Comparison of ENCODE assay signal across 28 mouse cellular contexts in the genomic region with DNA sequence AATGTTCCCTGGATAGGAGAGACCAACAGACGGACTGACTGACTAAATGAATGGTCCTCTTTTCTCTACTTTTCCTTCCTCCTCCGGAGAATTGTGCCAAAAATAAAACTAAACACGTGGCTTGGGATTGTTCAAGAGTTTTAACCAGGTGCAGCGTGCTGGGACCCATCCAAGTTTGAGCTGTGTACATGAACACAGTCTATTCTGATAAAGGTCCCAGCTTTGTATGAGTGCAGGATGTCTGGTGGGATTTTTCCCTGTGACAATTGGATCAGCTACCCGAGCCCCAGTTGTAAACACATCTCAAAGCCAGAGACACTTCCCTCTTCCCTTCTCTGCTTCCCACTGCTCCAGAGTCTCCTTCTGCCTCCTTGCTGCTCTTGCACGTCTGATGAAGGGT. TPM values are rescaled to one million over a fixed set of nuclear protein-coding genes. Genes with fewer than 3 reads are reported as not detected.
DNase-seq lines count a peak whose midpoint lies in the region; ATAC-seq lines count a peak whose summit lies in the region.
"Had no signal": no experiment of that assay in that cellular context is flagged by ENCODE, and none has a peak within 500 bp of the region (broad histone marks: within the 10 kb centered on the region; RNA-seq: fewer than 3 reads in every experiment).

No protein-coding gene starts in this region.

- H3K4me2 ChIP-seq in embryonic facial prominence, embryonic 14.5 days (ENCODE audit: low read depth, low read length), result no peak overlapping the region
- no peak overlapping the region for H3K4me2 ChIP-seq in heart, embryonic 11.5 days
- no peak overlapping the region for H3K4me2 ChIP-seq in kidney, embryonic 16.5 days (replicated peaks; ENCODE audit: low read depth, low read length)
- no peak overlapping the region for H3K4me2 ChIP-seq in lung, embryonic 16.5 days (ENCODE audit: low read depth, low read length)
- H3K4me2 ChIP-seq: embryonic facial prominence, embryonic 12.5 days; forebrain, embryonic 12.5 days; heart, embryonic 12.5 days; hindbrain, embryonic 12.5 days; midbrain, embryonic 12.5 days; neural tube, embryonic 15.5 days; stomach, embryonic 15.5 days had no signal

- intact Hi-C loops in heart, postnatal 10 days (cut with DNase I), result loop anchor here (5.0 to 10.0 kb wide), 3 partner anchors 112 to 549 kb away; a partner anchor contains a TSS

- no peak overlapping the region for H3K27ac ChIP-seq in embryonic facial prominence, embryonic 14.5 days (replicated peaks; ENCODE audit: low read depth, low read length)
- H3K27ac ChIP-seq in embryonic facial prominence, embryonic 10.5 days (replicated peaks), result no peak overlapping the region
- no peak overlapping the region for H3K27ac ChIP-seq in heart, embryonic 11.5 days (ENCODE audit: low read depth, low read length)
- peak overlapping the region; percentile 79 for H3K27ac ChIP-seq in kidney, embryonic 16.5 days (ENCODE audit: low read length)
- peak overlapping the region; percentile 39; the same call in 1 of the 2 replicates for H3K27ac ChIP-seq in lung, embryonic 16.5 days (ENCODE audit: low read length)
- H3K27ac ChIP-seq: embryonic facial prominence, embryonic 12.5 days; forebrain, embryonic 12.5 days; hindbrain, embryonic 12.5 days; liver, embryonic 14.5 days; midbrain, embryonic 12.5 days; neural tube, embryonic 15.5 days; stomach, embryonic 15.5 days had no signal

- H3K9ac ChIP-seq in embryonic facial prominence, embryonic 14.5 days (ENCODE audit: low read depth, low read length), result no peak overlapping the region
- H3K9ac ChIP-seq in heart, embryonic 11.5 days (ENCODE audit: low read depth, low read length), result no peak overlapping the region
- H3K9ac ChIP-seq in kidney, embryonic 16.5 days (replicated peaks; ENCODE audit: low read length), result no peak overlapping the region
- no peak overlapping the region for H3K9ac ChIP-seq in lung, embryonic 16.5 days (ENCODE audit: low read length)
- H3K9ac ChIP-seq: embryonic facial prominence, embryonic 12.5 days; forebrain, embryonic 12.5 days; heart, embryonic 12.5 days; hindbrain, embryonic 12.5 days; liver, embryonic 14.5 days; midbrain, embryonic 12.5 days; neural tube, embryonic 15.5 days; stomach, embryonic 15.5 days had no signal

- peaks cover 12% of the 10 kb centered on the region; the same call in 1 of the 2 replicates for H3K27me3 ChIP-seq in embryonic facial prominence, embryonic 14.5 days (replicated peaks; ENCODE audit: control insufficient read depth, insufficient read depth, low read length)
- peaks cover 16% of the 10 kb centered on the region; the same call in 1 of the 2 replicates for H3K27me3 ChIP-seq in embryonic facial prominence, embryonic 10.5 days (replicated peaks; ENCODE audit: low read depth, poor library complexity, severe bottlenecking)
- peaks cover 4% of the 10 kb centered on the region; the same call in 1 of the 2 replicates for H3K27me3 ChIP-seq in heart, embryonic 11.5 days (ENCODE audit: control insufficient read depth, insufficient read depth, low read length)
- H3K27me3 ChIP-seq in kidney, embryonic 16.5 days (ENCODE audit: insufficient read depth, low read length), result no peaks in the 10 kb centered on the region
- no peaks in the 10 kb centered on the region for H3K27me3 ChIP-seq in lung, embryonic 16.5 days (ENCODE audit: control insufficient read depth, insufficient read depth, low read depth, low read length)
- H3K27me3 ChIP-seq: midbrain, embryonic 12.5 days; stomach, embryonic 15.5 days had no signal

- no peaks in the 10 kb centered on the region for H3K4me1 ChIP-seq in embryonic facial prominence, embryonic 14.5 days (ENCODE audit: control insufficient read depth, insufficient read depth, low read length)
- H3K4me1 ChIP-seq in embryonic facial prominence, embryonic 10.5 days, result peaks cover 46% of the 10 kb centered on the region
- H3K4me1 ChIP-seq in heart, embryonic 11.5 days (ENCODE audit: control insufficient read depth, insufficient read depth, low read length), result peaks cover 7% of the 10 kb centered on the region; the same call in 1 of the 2 replicates
- H3K4me1 ChIP-seq in kidney, embryonic 16.5 days (ENCODE audit: insufficient read depth, low read length), result peaks cover 75% of the 10 kb centered on the region
- H3K4me1 ChIP-seq in lung, embryonic 16.5 days (replicated peaks; ENCODE audit: control insufficient read depth, insufficient read depth, low read length), result no peaks in the 10 kb centered on the region; the same call in 1 of the 2 replicates
- H3K4me1 ChIP-seq: midbrain, embryonic 12.5 days; neural tube, embryonic 15.5 days; stomach, embryonic 15.5 days had no signal

- H3K9me3 ChIP-seq in embryonic facial prominence, embryonic 14.5 days (ENCODE audit: control insufficient read depth, low read length), result no peaks in the 10 kb centered on the region
- H3K9me3 ChIP-seq in embryonic facial prominence, embryonic 10.5 days, result no peaks in the 10 kb centered on the region
- no peaks in the 10 kb centered on the region for H3K9me3 ChIP-seq in heart, embryonic 11.5 days (replicated peaks; ENCODE audit: control insufficient read depth, low read length)
- H3K9me3 ChIP-seq in kidney, embryonic 16.5 days (ENCODE audit: low read length), result no peaks in the 10 kb centered on the region
- no peaks in the 10 kb centered on the region for H3K9me3 ChIP-seq in lung, embryonic 16.5 days (ENCODE audit: control insufficient read depth, low read length)
- H3K9me3 ChIP-seq: embryonic facial prominence, embryonic 12.5 days; forebrain, embryonic 12.5 days; heart, embryonic 12.5 days; hindbrain, embryonic 12.5 days; midbrain, embryonic 12.5 days; neural tube, embryonic 15.5 days; stomach, embryonic 15.5 days had no signal

- peak; percentile 22 for DNase-seq in embryonic facial prominence, embryonic 14.5 days (ENCODE audit: low spot score)
- no peak for DNase-seq in embryonic facial prominence, embryonic 10.5 days (ENCODE audit: low spot score)
- DNase-seq in heart, postnatal 10 days, result peak; percentile 27 to 33
- no peak for DNase-seq in kidney, adult 11 months
- no peak for DNase-seq in lung, adult 18-20 months
- DNase-seq: adrenal gland, adult 8-10 months; cerebellum, adult 11-12 months; cerebellum, postnatal 14 days; gastrocnemius, postnatal 25 days; layer of hippocampus, postnatal 36 days; thymus, adult 18-20 months; thymus, postnatal 36 days had no signal

- H3K4me3 ChIP-seq in embryonic facial prominence, embryonic 14.5 days (ENCODE audit: low read depth, low read length), result no peak overlapping the region
- H3K4me3 ChIP-seq in embryonic facial prominence, embryonic 10.5 days, result no peak overlapping the region
- no peak overlapping the region for H3K4me3 ChIP-seq in heart, embryonic 11.5 days (ENCODE audit: low read depth, low read length)
- no peak overlapping the region for H3K4me3 ChIP-seq in kidney, embryonic 16.5 days (ENCODE audit: low read length)
- H3K4me3 ChIP-seq in lung, embryonic 16.5 days (ENCODE audit: low read length), result no peak overlapping the region
- H3K4me3 ChIP-seq: embryonic facial prominence, embryonic 12.5 days; erythroblast, embryonic 14.5 days; forebrain, embryonic 12.5 days; heart, embryonic 12.5 days; hindbrain, embryonic 12.5 days; midbrain, embryonic 12.5 days; neural tube, embryonic 15.5 days; stomach, embryonic 15.5 days had no signal

- 50% methylated on average over 6 of the region's 6 CpGs for WGBS in embryonic facial prominence, embryonic 14.5 days
- WGBS in embryonic facial prominence, embryonic 10.5 days, result 64% methylated on average over 6 of the region's 6 CpGs
- 46% methylated on average over 6 of the region's 6 CpGs for WGBS in heart, embryonic 11.5 days (ENCODE audit: insufficient replicate concordance)
- whole genome bisulfite sequencing in kidney, embryonic 16.5 days, result 33% methylated on average over 6 of the region's 6 CpGs
- WGBS in lung, embryonic 16.5 days, result 27% methylated on average over 6 of the region's 6 CpGs

- ATAC-seq in embryonic facial prominence, embryonic 14.5 days (ENCODE audit: low read depth), result no peak
- no peak for ATAC-seq in heart, embryonic 11.5 days (replicated peaks; ENCODE audit: insufficient number of reproducible peaks, low FRiP score, low TSS enrichment)
- no peak for ATAC-seq in kidney, embryonic 16.5 days (ENCODE audit: low FRiP score, low TSS enrichment)
- peak; percentile 59 for ATAC-seq in lung, embryonic 16.5 days (ENCODE audit: low read depth)
- ATAC-seq: activated CD4-positive, CD25-positive, alpha-beta regulatory T cell, adult 4 months; intestine, postnatal 0 days had no signal

- H3K36me3 ChIP-seq in embryonic facial prominence, embryonic 14.5 days (ENCODE audit: control insufficient read depth, insufficient read depth, low read length), result no peaks in the 10 kb centered on the region
- no peaks in the 10 kb centered on the region for H3K36me3 ChIP-seq in embryonic facial prominence, embryonic 10.5 days (replicated peaks)
- no peaks in the 10 kb centered on the region for H3K36me3 ChIP-seq in heart, embryonic 11.5 days (ENCODE audit: control insufficient read depth, insufficient read depth, low read length)
- H3K36me3 ChIP-seq in kidney, embryonic 16.5 days (ENCODE audit: insufficient read depth, low read length), result no peaks in the 10 kb centered on the region
- H3K36me3 ChIP-seq in lung, embryonic 16.5 days (ENCODE audit: control insufficient read depth, insufficient read depth, low read length), result no peaks in the 10 kb centered on the region
- H3K36me3 ChIP-seq: embryonic facial prominence, embryonic 12.5 days; forebrain, embryonic 12.5 days; heart, embryonic 12.5 days; hindbrain, embryonic 12.5 days; midbrain, embryonic 12.5 days; neural tube, embryonic 15.5 days; stomach, embryonic 15.5 days had no signal

RNA-seq across cellular contexts. Expression of a gene that starts 10.2 kb away (rescaled TPM):
- polyA plus RNA-seq in embryonic facial prominence, embryonic 14.5 days (2014; fragmentation: Nextera tagmentation; extraction: Ambion mirVana), result 0.21 and 0.35 TPM in 2 replicates
- 0.37 and 0.57 TPM in 2 replicates for polyA plus RNA-seq in embryonic facial prominence, embryonic 10.5 days (2016; fragmentation: Nextera tagmentation; extraction: Ambion mirVana)
- 1 to 10 TPM in 1 of 2 experiments, under 1 TPM in 1; 0.98 to 1.1 TPM for total RNA-seq in heart, postnatal 10 days (2021)
- 1.3 and 1.5 TPM in 2 replicates for polyA plus RNA-seq in heart, embryonic 11.5 days (2014; fragmentation: Nextera tagmentation; extraction: Ambion mirVana)
- polyA plus RNA-seq in kidney, embryonic 16.5 days (2015; fragmentation: Nextera tagmentation; extraction: Ambion mirVana), result 4.0 and 4.1 TPM in 2 replicates
- 0.13 TPM in 1 of 2 replicates, not detected in the other for polyA plus RNA-seq in lung, embryonic 16.5 days (2015; fragmentation: Nextera tagmentation; extraction: Ambion mirVana)
- total RNA-seq: gastrocnemius, postnatal 25 days; layer of hippocampus, adult 8-10 months; layer of hippocampus, postnatal 36 days; left cerebral cortex, postnatal 10 days had no signal
- polyA plus RNA-seq: activated CD4-positive, CD25-positive, alpha-beta regulatory T cell, adult 4 months; erythroblast, embryonic 14.5 days; forebrain, embryonic 12.5 days had no signal

Comparison
In these comparisons a context has a peak if more than half of its experiments do, and no peak if none do; other contexts are left out.
1. DNase-seq: peak in embryonic facial prominence, embryonic 14.5 days (single experiment) and heart, postnatal 10 days (2 of 2); none in embryonic facial prominence, embryonic 10.5 days (single experiment), kidney, adult 11 months (single experiment) and lung, adult 18-20 months (0 of 2).
2. H3K27ac ChIP-seq: peak in kidney, embryonic 16.5 days (single experiment) and lung, embryonic 16.5 days (single experiment); none in embryonic facial prominence, embryonic 14.5 days (single experiment), embryonic facial prominence, embryonic 10.5 days (single experiment) and heart, embryonic 11.5 days (single experiment).